Mouse (Mus musculus) gastrocnemius, adult 18-20 months (tissue): Measurements from ENCODE around the gene Psmc3ip. TPM values are rescaled to one million over a fixed set of nuclear protein-coding genes. Genes with fewer than 3 reads are reported as not detected.

Experiments used
- DNase-seq: peaks from one replicate; pipeline ENCODE4 v3.0.0; 2021; ENCODE audit warnings: low spot score
- total RNA-seq, 2 experiments: library from RNA; stranded (reverse); gene quantifications; 2 replicates each; pipeline ENCODE4 v1.2.3; 2021

Psmc3ip gene
- total RNA-seq, 2 experiments from 2014 or later, result 1.7 to 2.0 TPM

DNA sequence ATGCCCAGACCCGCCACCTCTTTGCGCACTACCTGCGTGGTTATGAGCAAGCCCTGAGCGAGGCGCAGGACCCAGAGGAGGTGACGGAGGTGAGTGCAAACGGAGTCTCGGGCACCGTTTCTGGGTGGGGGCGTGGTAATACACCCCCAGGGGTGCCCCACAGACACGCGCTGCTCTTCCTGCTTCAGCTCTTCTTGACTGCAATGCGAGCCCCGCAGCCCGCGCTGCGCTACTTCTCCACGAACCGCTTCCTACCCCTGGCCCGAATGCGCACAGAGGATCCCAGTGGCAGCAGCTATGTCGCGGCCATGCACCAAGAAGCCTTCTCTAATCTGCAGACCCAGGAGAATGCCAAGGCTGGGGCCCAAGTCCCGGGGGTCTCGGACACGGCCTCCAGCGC is 15.5 kb downstream of the Psmc3ip start:
- DNase-seq, result no peak

DNA sequence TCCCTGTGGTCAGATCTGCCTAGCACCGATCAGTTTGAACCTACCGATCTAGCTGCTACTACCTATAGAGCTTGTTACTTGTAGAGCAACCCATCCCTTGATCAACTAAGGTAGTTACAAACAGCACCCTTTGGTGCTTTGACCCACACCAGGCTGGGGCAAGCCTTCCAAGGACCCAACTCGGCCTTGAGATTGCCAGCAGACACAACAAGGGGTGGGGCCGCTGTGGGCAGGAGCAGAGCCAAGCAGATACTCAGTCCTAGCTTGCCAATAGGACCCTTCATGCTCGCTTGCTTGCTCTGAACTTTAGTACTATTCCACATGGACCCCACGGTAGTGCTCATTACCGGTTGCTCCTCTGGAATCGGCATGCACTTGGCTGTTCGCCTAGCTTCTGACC is 17.1 kb downstream of the Psmc3ip start, which contains the start of gene Hsd17b1:
Gene Hsd17b1 (plus strand): TSS at position 291 of the 400 bp plus-strand sequence.
- DNase-seq, result no peak

DNA sequence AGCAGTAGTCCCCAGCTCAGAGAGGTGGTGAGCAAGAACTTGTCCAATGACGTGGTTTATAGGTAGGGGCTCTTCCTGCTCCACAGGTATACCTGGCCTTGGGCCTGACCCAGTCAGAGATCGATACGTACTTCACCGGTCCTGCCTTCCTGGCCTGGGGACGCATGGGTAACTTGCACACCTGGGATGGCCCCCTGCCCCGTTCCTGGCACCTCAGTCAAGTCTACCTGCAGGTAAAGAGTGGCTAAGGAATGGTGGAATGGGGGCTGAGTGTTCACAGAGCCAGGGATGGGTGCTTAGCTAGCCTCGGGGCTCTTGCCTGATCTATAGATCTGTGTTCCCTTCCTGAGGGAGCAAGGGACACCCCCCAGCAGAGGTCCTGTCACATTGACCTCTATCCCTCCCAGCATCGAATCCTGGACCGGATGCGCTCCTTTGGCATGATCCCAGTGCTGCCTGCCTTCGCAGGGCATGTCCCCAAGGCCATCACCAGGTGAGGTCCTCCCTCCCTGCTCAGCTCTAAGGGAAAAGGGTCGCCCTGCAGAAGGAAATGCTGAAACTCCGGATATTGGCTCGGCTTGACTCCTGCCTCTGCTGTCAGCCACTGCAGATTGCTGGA is 23.3 kb downstream of the Psmc3ip start:
- no peak for DNase-seq

DNA sequence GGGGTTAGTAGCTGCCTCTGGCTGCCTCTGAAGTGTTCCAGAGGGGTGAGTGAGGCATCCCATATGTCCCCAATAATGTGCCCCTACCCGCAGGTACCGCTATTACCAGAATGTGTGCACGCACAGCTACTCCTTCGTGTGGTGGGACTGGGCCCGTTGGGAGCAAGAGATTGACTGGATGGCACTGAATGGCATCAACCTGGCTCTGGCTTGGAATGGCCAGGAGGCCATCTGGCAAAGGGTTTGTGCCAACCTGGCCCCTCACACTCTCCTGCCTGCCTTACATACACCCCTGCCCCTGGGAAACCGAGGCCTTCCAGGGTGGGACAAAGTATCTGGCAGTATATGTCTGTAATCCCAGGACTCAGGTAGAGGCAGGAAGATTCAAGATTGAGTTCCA is 24.2 kb downstream of the Psmc3ip start:
- DNase-seq, result no peak

DNA sequence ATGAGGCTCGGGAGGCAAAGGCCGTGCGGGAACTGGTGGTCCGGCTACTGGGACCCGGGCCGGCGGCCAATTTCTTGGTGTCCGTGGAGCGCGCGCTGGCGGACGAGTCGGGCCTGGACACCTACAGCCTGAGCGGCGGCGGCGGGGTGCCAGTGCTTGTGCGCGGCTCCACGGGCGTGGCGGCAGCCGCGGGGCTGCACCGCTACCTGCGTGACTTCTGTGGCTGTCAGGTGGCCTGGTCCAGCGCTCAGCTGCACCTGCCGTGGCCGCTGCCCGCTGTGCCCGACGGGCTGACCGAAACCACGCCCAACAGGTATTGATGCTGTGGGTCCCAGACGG is 25.1 kb downstream of the Psmc3ip start:
- DNase-seq, result no peak

DNA sequence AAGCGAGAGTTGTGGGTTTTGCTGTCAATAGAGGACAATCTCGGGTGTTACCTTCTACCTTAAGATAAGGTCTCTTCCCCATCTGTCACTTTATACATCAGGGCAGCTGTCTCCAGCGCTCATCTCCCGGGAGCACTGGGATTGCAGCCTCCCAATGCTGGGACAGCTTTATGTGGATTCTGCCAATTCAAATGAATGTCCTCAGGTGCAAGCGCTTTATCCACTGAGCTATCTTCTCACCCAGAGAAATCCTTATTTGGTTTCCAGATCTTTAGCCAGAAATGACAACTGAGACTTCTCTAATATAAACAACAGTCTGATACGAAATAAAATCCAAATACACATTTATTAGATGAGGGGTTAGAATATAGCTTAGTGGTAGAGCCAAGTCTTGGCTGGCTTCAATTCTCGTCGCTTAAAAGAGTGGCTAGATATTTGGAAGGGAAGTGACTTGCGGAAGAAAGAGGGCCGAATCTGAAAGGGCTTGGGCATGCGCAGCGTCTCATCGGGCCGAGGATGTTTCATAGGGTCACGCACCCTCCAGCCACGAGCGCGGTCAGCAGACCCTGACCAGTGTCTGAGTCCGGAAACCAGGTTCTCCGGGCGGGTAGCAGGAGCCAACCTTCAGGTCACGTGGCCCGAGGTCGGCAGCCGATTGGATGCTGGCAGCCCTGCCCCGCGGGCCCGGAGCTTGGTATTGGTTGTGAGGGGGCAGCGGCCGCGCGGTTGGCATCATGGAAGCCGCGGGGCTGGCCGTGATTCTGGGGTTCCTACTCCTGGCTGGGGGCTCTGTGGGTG is 25.6 kb downstream of the Psmc3ip start, which contains the start of gene Naglu:
Gene Naglu (plus strand): TSS at position 622 of the 798 bp plus-strand sequence.
- peak; percentile 97 for DNase-seq

DNA sequence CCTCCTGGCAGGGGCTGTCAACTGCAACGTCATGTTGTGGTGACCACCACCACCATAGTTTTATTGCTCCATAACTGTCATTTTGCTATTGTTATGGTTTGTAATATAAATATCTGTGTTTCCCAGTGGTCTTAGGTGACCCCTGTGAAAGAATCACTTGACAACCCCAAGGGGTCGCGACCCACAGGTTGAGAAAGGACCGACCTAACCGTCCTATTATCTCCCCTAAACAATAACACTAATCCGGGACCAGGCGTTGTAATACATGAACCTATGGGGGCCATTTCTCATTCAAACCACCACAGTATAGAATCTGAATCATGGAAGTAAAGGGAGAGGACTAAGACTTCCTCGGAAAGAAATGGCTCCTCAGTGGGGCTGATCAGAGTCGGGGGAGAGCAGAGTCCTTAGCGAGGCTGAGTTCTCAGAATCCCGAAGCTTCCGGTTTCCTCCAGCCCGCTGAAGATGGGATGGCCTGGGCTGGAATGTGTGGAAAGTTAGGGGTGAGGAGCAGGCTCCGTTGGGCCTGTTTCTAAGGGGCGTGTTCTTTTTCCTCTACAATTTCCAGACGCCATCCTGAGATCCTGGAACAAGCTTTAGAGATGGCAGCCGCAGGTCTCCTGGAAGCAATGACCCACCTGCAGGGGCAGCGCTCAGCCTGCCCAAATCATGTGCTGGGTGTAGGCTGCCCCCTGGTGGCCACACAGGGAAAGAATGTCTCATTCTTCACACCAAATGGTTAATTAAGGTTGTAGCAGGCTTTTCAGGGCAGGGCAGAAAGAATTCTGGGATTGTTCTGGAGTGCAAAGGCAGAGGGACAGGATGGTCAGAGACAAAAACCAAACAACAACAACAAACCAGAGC is 28.5 kb downstream of the Psmc3ip start:
- DNase-seq, result peak; percentile 79

DNA sequence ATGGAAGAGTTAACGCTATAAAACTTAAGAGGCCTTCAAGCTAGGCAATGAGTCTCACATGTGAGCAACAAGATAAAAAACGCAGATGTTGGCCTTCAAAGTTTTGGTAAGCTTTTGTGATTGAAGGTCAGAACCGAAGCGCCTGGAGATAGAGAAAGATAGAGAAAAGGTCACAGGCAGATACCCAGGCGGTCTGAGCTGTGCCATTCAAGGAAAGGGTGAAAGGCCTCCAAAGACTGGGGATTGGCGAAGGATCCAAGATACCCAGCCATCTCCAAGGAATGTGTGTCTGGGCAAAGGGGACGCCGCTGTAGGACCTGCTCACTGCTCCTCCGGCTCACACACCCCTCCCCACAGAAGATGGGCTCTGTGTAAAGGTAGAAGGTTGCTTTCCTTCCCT is 30.2 kb downstream of the Psmc3ip start:
- DNase-seq, result no peak

DNA sequence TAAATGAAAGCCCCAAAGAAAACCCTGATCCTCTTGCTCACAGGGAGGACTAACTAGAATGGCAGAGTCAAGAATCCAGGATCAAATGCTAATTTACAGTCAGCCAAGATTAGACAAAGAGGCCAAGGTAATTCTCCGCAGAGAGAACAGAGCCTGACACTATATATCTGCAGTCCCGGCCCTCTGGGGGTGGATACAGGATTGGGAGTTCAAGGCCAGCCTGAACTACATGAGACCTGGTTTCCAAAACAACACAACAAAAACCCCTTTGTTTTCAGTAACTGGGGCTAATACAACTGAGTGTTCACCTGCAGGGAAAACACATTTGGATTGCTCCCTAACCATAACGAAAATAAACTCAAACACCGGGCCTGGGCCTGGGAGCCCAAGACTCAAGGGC is 30.8 kb downstream of the Psmc3ip start:
- DNase-seq, result no peak

DNA sequence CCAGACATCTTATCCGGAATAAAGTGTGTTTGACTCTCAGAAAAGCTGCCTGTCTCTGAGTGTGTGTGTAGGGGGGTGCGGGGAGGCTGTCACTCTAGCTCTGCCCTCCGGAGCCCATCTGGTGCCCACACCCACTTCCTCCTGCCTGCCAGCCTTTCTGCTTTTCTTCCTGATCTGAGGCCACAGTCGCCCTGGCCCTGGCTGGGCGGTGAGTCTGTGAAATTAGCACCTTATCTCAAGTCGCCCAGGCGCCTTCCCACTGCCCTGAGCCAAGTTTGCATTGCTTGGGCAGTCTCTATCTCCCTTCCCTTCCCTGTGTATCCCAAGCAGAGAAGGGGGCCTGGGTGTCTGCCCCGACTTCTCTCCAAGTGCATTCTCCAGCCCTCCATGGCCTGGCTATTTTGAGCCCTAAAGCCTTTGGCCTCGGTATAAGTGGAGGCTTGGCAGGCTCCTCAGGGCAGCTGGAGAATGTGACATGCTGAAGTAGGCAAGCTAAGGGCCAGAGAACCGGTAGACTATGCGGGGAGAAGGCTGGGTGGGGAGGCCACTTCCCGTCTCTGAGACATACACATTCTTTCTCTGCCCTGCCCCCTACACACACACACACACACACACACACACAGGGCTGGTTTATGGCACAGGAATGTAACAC is 31.4 kb downstream of the Psmc3ip start:
- DNase-seq, result peak; percentile 82

DNA sequence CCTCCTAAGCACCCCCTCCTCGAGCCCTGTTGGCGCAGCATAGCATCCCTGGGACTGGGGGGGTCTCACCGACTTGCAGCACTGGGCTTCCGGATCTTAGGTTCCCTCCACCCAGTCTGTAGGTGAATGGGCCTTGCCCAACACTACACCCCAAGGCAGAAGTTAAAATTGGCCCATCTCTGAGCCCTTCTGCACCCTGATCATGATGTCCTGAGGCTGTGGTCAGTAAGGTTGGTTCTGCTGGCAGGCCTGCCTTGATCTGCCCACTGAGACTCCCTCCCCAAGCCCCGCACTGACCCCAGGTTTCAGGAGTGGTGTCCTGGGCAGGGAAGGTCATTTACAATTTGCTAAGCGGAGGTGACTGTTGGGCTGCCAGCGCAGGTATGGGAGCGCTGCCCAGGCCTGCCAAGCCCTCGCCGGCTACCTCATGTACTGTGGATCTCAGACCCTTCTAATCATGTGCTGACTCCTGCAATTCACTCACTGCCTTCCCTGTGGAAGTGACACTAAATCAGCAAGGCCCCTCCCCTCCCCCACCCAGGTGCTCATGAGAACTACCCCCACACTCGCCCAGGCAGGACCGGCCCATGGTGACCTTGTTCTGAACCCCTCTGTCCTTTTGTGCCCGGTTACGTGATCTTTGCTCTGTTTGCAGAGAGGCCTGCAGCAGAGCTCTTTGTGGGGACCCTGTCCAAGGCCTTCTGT is 32.1 kb downstream of the Psmc3ip start:
- no peak for DNase-seq

DNA sequence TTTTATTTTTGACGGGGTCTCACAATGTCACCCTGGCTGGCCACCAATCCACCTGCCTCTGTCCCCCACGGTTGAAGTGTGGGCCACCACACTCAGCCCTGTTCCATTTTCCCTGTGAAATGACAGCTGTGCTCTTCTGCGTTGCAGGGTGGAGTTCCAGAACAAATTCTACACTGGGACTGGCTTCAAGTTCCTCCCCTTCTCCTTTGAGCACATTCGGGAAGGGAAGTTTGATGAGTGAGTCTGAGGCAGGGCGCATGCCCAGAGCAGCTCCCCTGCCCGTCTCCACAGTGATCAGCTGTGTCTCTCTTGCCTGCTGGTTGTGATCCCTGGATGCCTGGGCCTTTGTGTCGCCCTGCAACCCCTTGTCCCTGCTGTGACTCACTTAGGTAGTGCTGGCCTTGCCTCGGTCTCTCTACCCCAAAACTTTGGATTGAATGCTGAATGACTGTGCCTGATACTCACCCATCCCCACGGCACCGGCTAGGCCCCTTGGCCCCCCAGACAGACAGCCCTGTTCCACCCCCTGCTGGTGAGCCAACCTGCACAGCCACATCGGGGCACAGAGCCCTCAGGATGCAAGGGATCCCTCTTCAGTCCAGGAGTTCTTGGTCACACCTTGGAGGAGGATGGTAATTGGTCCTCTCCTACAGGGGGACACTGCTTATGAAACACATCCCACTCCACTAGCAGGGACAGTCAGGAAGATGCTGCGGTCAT is 32.9 kb downstream of the Psmc3ip start:
- DNase-seq, result peak; percentile 75

DNA sequence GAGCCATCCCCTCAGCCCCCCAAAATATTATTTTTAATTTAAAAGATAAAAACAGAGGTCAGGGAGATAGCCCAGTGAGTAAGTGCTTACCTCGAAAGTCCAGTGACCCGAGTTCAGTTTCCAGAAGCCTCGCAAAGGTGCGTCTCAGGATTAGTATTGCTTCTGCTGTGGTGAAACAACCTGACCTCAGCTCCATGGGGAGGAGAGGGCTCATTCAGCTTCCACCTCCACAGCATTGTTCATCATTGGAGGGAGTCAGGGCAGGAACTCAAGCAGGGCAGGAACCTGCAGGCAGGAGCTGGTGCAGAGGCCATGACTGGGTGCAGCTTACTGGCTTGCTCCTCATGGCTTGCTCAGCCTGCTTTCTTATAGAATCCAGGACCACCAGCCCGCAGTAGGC is 34.2 kb downstream of the Psmc3ip start:
- no peak for DNase-seq

DNA sequence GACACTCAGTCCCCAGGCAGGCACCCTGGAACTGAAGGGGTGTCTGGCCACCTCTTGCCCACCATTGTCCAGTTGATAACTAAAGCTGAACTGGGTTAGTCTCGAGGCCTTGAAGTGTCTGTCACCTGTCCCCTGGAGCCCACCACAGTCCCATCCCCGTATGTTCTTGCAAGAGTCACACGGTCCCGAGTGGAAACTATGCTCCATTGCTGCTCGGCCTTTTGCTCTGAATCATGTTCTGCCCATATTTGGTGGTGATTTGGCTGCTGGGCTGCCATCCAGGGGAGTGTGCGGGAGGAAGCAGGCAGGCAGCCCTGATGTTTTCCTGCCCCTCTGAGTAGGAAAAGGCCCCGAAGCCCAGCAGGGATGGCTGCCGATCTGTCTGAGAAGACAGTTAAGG is 35.1 kb downstream of the Psmc3ip start:
- peak; percentile 64 for DNase-seq

DNA sequence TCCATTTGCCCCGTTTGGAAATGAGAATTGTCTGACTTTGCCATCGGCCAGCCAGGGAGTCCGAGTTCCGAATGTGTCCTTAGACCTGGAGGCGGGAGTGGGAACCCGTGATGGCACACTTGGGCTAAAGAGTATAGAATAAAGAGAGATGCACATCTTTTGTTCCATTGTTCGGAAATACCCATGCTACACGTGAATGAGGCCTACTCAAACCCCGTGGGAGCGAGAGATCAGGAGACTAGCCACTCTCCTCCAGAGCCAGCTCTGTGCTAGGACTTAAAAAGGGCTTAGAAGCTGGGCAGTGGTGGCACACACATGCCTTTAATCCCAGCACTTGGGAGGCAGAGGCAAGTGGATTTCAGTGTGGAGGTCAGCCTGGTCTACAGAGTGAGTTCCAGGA is 35.8 kb downstream of the Psmc3ip start:
- DNase-seq, result no peak

DNA sequence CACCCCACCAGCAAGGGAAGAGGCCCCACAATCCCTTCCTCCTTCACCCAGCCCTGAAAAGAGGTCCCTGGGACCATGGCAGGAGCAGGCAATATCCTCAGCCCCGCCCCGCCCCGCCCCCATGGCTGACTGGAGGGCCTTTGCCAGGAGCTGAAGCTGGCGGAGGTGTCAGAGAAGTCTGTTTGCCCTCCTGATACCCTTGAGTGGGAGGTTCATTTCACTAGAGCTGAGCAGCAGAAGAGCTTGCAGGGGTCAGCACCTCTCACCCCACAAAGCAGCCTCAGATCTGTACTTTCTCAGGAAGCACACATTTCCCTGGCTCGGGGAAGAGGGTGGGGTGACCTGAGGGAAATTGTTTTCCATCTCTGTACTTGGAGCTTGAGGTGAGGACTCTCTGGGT is 36.5 kb downstream of the Psmc3ip start:
- DNase-seq, result no peak

DNA sequence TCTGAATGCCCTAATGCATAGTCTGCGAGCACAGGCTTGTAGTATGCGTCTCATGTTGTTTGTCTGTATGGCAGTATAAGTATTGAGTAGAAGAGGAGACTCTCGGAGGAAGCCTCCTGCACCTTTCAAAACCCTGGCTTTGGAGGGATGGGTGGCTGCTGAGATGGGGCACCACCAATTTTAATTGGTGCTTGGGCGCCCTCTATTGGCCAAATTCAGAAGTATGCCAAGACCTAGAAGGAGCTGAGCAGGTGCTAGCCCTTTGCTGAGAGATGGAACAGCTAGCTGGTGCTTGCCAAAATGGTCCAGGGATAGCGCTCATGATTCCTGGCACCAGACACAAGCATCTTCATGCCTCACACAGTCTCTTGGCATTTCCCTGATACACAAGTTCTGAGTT is 37.4 kb downstream of the Psmc3ip start:
- peak; percentile 94 for DNase-seq

DNA sequence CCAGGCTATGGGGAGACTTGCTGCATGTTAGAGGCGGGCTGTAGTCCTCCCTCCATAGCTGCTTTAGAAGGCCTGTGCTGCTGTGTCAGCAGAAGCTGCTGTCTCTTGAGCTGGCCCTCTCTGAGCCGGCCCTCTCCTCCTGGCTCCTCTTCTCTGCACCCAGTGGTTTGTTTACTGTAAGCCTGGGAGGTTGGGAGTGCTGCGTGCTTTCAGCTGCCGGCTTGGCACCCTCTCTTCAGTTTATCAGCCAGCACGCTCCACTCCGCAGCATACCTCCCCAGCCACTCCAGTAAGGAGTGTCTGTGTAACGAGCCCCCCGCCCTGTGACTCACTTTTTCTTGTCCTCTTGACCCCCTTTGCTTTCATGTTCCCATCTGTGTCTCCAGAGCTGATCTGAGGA is 38.4 kb downstream of the Psmc3ip start:
- DNase-seq, result peak; percentile 72

DNA sequence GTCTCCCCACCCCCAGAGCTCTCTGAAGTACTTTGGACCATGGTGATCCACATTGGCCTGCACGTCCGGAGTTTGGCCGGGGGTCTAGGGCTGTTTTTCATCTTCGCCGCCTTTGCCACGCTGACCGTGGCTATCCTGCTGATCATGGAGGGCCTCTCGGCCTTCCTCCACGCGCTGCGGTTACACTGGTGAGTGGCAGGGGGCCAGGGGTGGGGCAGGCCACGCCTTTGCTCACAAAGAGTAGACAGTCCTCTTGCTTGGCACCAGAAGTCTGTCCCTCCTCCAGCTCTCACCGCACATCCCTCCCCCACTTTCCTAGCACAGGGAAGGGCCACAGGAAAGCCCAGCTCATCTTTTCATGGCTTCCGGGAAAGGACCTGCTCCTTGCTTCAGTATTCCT is 39.8 kb downstream of the Psmc3ip start:
- no peak for DNase-seq

DNA sequence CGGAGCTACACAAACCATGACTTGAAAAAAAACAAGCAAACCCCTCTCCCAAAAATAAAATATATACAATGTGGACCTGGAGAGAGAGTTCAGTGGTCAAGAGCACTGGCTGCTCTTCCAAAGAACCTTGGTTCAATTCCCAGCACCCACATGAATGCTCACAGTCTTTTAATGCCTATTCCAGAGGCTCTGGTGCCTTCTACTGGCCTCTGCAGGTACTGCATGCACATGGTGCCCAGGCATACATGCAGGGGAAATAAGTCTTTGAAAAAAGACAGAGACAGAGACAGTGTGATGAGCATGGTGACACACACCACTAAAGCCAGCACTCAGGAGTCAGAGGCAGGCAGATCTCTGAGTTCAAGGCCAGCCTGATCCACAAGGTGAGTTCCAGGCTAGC is 41.3 kb downstream of the Psmc3ip start:
- DNase-seq, result no peak
